Mouse (Mus musculus): ENCODE measurements around the gene Dok7. TPM values are rescaled to one million over a fixed set of nuclear protein-coding genes. Genes with fewer than 3 reads are reported as not detected.

Gene Dok7
- total RNA-seq, 1 experiment from 2014 or later = 17.1 TPM

DNA sequence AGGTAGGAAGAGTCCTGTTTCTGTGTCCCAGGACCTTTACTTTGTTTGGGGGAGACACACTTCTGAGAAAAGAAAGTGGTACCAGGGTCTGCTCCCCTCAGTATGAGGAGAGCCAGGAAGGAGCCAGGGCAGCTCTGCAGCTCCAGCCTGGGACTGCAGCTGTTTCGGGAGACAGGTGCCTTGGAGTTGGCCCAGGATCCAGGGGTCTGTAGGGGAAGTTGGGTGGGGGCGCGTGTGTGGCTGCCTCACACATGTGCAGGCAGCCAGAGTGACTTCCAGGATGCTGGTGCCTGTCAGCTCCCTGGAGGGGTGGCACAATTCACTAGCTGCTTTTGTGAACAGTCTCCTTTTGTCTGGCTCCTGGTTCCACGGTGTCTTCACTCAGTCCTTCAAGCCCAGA, 1.0 kb downstream of the Dok7 start:
- no peak for DNase-seq

DNA sequence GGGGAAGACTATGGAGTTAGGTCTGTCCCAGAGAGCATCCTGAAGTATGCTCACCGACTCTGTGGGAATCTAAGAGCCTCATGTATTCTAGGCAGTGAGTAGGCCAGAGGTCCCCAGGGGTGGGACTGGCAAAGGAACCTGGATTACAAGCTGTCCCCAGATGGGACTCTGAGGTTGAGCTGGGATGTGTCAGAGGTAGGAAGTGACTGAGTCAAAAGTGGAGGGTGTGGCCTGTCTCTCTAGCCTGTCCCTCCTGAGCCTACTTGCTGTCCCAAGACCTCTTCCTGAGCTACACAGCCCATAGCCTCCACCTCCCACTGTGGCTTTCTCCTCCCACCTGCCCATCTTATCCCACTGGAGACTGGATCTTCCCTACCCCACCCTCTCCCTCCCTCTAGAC, 1.6 kb downstream of the Dok7 start:
- no peak for DNase-seq

DNA sequence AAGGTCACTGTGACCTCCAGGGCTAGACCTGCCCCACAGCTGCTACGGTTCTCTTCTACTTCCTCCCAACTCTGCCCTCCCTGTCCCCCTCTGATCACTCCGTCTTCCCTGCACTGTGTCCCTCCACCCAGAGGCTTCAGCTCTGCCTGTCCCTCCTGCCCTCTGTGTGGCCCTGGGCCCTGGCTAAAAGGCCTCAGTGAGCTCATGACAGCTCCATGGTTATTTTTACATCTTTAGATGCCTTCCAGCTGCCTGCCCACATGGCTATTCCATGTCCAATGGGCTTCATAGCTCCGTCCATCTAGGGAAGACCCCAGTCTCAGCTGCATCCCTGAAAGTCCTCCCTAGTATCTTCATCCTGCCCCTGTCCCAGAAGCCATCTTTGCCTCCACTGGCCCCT, 3.5 kb downstream of the Dok7 start:
- no peak for DNase-seq

DNA sequence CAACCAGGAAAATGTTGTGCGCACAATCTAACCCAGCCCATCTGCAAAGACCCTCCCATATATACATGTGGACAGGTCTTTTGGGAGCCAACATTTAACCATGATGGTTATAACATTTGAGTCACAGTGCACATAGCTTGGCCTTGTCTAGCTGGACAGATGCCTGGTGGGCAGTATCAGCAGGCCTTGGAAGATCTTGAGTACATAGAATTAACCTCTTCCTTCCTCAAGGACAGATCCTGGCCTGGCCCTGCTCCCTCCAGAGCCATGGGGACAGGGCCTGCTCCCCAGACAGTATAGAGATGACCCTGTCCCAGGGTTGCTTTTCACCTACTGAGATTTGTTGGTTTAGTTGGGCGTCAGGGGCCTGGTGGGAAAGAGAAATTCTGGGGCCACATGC, 13.3 kb downstream of the Dok7 start:
- DNase-seq = no peak

DNA sequence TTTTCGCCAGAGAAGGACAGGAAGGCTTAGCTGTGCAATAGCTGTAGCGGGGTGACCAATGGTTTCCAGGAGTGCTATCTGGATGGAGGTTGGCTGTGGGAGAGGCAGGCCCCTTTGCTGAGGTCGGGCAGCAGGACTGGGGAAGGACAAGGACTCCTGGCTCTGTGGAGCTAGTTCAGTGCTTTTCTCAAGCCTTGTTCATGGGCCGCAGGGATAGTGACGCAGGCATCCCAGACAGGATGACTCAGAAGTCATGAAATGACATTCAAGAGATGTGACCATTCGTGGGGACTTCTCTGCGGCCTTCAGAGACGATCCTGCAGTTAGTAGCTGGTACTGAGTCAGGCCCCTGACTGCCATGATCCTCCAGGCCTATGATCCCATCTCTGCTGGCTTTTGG, 13.7 kb downstream of the Dok7 start:
- DNase-seq = peak; percentile 45

DNA sequence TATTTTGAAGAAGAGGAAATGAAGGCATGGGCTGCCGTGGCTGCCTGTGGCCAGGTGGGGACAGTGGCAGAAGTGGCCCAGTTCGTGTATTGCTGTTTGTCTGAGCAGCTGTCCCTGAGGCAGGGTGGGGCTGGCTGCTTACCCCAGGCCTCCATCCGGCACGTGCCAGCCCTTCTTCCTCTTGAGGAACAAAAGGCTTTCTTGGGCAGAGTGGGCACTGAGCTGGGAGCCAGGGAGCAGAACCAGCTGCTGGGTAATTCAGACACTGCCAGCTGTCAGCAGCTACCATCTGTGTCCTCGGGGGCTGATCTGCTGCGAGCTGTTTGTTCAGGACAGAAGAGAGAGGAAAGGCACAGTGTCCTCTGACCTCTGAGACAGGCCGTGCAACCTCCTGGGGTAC, 14.4 kb downstream of the Dok7 start:
- no peak for DNase-seq

DNA sequence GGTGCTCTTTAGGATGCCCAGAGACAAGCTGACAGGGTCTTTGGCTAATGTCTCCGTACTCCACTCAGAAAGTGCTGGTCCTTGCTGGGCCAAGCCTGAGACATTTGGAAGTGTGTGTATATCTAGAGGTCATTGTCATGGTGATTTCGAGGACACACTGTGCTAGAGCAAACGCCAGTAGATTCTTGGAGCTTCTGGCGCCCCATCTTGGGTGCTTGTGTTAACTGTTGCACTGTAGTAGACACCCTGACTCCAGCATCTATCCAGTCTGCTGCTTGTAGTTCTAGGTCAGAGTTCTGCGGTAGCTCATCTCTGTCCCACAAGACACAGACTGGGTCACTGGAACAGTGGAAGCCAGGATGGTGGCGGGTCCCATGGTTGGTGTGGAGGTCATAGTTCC, 15.3 kb downstream of the Dok7 start:
- no peak for DNase-seq

DNA sequence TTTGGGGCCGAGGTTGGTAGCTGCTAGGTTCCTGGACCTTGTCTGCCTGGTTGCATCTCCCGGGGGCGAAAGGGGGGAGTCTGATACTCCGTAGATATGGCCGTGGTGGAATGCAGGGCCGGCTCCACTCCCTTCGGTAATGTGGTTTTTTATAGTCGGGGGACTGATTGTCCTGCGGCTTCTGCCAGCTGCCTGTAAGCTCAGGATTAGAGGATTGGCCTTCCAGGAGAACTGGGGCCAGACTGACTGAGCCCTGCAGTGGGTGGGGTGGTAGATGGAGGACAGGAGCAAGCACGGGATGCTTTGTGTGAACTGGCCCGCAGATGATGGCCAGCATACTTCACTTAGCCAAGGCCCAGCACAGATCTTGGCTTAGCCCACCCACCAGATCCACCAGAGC, 16.7 kb downstream of the Dok7 start:
- no peak for DNase-seq

DNA sequence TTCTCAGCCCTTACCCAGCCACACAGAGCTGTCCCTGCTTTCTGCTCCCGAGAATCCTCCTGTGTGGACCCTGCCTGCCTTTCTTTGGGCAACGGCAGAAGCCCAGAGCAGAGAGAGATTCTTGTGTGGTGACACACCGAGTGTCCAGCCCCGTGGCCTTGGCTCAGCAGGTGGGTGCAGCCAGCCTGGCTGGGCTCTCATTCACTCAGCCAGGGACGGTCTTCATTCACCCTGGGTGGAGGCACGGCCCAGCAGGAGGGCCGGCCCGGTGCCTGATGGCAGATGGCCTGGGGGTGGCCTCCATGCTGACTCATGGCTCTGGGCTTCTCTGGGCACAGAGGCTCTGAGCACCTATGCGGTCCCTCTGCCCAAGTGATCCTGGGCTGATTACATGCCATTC, 17.4 kb downstream of the Dok7 start:
- peak; percentile 82 for DNase-seq

DNA sequence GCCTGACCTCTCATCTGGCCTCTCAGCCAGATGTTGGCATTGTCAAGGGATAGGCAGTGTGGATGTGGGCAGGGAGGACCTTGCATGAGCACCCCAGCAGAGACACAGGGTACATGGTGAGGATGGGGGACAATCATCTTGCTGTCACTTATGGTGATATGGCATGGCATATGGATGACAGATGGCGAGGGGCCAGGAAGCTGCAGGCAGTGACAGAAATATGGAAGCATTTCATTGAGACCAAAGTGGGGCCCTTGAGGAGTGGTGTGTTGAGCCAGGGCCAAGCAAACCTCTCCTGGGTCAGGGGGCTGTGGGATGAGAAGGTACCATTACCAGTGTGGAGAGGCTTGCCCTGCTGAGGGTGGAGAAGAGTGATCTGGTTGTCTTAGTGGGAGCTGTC, 19.8 kb downstream of the Dok7 start:
- no peak for DNase-seq

DNA sequence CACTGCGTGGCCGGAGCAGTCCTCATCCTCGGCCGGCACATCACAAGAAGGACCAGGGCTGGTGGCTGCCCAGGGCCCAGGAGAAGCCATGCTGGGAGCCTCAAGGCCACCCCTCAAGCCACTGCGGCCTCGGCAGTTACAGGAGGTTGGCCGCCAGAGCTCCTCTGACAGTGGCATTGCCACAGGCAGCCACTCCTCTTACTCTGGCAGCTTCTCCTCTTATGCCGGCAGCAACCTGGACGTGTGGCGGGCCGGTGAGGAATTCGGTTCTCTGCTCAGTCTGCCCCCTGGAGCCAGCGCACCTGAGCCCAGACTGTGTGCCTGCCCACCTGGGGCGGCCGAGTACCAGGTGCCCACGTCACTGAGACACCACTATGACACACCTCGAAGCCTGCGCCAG, 22.5 kb downstream of the Dok7 start:
- DNase-seq = peak; percentile 31

DNA sequence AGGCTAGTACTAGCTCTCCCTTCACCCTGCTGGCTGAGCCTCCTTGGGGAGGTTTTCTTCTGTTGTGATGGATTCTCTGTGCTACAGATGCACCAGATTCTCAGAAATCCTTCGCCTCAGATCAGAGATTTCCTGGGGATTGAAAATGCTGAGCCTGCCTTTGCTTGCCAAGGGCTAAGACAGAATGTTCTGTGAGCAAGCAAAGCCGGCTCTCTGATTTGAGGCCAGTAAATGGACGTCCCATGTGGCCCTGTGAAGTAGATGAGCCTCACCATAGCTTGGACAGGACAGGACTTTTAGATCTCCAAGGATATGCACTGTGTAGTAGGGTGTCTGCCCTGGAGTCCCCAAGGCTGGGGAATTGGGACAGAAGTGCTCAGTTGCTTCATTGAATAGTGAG, 28.3 kb downstream of the Dok7 start:
- DNase-seq = no peak

DNA sequence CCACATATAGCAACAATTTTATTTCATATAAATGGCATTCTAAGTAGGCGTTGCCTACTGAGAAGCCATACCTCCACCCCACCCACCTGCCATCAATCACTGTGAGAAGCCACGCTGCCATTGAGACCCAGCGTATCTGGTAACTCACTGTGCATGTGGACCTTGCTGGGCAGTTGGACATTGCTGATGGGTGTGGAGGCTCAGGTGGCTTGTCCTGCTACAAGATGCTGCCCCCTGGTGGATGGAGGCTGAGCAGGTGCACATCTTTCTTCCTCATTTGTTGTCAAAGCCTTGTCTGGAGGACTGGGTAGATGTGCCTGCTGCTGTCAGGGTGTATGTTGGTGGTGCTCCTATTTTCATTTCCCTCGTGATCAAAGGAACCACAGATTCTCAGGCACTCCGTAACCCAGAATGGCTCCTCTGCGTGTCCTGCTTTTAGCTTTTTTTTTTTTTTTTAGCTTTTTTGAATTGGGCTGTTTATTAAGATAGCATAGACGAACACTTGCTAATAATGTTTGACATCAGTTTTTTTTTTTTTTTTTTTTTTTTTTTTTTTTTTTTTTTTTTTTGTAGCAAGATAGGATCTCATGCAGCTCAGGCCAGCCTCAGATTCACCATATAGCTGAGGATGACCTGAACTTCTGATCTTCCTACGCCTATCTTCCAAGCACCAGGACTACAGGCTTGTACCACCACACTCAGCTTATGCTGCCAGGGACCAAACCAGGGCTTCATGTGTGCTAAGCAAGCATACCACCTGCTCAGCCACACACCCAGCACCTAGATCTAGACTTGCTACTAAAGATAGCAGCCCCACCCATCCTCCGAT, 32.4 kb downstream of the Dok7 start:
- peak; percentile 86 for DNase-seq

DNA sequence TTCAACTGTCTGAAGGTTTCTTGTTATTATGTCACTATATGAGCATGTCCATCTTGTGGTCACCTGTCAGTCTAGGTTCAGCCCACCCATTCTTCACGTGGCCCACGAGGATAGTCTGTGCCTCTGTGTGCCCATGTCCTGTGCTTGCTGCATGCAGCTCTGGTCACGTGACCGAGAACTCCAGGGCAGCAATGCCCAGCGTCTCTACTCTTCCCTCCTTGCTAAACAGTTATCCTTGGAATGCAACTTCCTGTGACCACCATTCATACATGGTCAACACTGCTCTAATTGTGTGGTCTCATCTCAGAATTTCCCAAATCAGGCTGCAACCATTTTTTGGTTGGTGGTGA, 33.0 kb downstream of the Dok7 start:
- no peak for DNase-seq

DNA sequence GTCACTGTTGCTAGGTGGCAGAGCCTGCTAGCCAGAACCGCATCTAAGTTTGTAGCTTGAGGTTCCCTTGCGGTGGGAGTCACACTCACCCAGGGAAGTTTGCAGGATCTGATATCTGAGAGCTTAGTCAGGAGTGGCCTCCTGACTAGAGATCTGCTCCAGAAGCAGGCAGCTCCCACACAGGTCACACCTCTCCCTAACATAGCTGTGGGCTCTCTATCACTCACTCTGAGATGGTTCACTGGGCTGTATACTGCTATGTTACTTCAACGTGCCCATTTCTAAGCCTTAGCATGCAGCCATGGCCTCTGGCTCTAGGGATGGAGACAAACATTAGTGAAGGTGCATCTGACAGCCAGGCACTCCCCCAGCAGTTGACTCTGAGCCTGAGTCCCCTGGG, 35.1 kb downstream of the Dok7 start:
- DNase-seq = no peak

DNA sequence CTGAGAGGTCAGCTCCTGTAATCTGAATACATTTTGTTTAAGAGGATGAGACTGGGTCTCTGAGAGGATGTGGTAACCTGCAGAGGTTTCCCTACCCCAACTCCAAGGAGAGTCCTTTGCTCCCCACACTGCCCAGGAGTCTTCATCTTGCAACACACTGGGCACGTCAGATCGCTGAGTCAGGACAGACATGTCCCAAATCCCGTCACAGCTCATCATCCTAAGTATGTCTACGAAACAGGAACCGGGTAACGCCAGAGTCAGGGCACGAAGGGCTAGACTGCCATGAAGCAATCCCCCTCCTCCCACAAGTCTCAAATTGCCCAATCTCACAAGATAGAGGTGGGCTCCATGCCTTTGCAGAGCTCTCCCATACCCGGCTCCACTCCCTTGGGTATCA, 46.5 kb downstream of the Dok7 start:
- DNase-seq = no peak

DNA sequence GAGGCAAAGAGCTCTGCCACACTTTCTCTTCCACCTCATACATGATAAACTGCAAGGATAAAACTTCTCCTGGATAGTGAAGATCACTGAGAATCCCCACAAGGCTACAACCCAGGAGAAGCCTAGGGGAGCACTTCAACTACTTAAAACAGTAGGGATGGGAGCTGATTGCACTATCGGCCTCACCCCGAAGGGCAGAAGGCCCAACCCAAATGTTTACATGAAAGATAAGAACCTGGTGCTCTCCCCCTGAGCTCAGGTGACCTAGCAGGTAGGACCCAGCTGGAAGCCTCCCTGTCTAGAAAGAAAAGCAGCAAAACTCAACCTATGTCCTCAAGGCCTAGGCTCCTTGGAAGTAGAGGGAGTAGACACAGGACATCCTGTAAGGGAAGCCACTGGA, 47.0 kb downstream of the Dok7 start:
- DNase-seq = no peak

DNA sequence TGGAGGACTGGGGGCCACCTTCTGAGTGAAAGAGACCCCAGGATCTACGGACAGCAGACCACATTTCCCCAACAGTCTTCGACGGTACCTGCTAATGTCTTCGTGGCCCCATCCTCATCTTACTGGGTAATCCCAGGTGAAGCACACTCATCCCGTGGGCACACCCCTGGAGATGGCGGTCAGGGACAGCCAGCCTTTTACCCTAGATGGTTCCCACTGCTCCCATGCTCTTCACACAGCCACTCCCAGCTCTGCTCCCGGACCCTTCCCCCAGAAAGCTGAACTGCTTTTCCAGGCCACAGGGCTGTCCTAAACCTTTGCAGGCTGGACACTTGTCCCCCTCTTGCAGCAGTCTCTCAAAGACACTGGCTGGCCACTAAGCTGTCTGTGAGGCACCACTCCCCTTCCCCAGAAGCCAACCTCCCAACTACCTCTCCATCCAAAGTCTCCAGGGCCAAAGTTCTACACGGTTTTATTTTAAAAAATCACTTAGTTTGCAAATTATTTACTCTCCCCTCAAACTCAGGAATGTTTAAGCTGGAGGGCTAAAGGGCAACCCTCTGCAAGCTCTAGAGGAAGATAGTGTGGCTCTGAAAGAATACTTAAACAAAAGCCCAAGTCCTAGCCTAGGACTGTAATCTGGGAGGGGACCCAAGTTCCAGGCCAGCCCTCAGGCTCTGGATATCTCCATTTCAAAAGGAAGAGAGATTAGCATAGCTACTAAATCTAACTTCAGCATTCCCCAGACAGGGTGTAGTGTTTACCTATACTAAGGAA, 47.8 kb downstream of the Dok7 start:
- DNase-seq = no peak

DNA sequence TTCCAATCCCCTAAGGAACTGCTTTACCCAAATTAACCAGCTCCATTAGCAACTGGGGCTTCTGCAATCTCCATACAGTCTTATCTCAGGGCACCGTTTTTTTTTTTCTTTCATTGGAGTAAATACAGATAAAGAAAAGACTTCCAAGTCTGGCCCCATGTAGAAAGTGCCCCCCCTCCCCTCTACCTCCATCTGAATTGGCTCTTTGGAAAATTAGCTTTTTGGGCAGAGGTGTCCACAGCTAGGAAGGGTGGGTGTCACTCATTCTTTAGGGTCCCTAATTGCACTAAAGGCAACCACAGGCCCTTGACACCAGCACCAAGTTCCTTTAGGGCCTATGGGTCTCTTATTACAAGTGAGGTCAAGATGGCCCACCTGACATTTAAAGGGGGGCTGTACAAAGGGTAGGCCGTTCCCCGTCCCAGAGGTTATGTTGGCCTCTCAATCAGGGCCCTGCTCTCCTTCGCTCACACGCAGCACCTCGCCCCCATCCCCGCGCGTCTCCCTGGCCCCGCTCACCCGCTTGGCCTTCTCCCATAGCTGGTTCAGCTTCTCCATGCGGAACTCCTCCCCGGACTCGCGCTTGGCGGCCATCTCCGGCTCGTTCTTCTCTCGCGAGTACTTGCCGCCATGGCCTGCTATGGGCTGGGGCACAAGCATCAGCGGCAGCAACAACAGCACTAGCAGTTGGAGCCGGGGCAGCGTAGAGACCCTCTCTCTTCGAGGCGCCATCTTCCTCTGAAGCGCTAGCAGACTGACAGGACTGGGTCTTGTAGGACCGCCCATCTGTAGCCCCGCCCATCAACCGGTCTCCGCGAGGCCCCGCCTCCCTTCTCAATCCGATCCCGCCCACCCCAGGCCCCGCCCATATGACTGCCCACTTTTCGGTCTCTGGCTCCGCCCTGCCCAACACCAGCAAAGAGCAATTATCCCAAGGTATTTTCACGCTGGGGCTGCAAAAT, 48.7 kb downstream of the Dok7 start, which contains the start of gene Lrpap1:
Gene Lrpap1 (minus strand): TSS at position 807 of the 962 bp plus-strand sequence.
- DNase-seq = peak; percentile 92

DNA sequence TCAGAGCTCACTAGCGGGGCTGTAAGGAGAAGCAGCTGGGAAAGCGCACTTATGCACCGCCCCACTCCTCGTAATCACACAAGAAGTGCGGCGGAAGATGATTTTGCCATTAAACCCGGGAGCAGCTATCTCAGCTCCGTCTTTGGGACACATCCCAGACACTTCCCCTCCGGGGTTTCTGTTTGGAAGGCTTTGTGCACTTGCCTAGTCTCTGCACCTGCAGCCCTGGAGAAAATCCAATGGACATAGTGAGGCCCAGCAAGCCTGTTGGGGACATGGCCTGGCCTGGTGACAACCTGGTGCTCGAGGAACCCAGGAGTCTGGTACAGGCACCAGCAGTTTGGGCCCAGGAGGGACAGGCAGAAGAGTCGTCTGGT, 49.3 kb downstream of the Dok7 start:
- no peak for DNase-seq

DNA sequence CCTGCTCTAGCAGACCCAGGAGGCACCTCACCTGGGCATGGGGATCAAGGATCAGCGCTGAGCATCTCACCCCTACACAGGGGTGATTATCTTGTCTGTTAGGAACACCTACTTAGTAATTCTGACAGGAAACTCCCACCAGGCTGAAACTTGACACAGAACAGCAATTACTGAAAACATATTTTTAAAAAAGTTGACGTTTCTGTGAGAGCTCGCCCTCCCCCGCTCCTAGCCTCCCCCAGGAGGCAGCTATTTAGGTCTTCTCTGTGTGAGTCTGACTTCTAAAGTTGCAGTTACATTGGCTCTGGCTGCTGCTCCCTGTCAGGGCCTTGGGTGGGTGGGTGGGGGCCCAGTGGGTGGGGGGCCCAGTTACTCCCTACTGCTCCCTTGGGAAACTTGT, 55.9 kb downstream of the Dok7 start:
- DNase-seq = no peak

DNA sequence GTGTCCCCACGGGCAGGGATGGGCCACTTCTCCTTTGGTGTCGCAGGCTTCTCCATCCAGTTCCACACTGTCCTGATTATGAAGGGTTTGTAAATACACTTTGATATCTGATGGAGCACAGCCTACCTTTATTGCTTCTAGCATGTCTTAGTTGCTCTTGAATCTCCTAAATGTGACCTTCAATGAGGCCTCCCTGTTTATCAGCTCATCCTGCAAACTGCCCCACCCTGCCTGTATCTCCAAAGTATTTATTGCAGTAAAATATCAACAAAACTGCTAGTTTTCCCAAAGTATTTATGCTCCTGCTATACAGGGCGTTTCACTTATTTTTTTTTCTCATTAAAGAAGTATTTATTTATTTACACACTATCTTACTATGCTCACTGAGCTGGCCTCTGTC, 59.4 kb downstream of the Dok7 start:
- DNase-seq = no peak

DNA sequence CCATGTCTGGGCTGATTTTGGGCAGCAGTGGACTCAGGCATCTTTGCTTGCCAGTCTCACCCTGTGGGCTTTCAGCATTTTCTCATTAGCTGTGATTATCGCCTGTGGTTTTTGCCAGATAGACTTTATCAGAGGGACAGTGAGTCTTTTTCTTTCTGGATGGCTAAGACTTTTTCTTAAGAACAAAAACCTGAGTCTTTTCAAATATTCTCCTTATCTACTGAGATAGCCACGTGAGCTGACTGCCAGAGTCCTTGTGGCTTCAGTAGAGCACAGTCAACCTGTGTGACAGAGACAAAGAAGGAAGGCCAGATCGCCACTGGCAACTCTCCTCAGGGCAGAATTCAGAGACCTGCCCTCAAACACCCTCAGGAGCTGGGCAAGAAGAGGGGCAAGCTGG, 61.1 kb downstream of the Dok7 start:
- DNase-seq = no peak
